Mouse (Mus musculus) kidney, embryonic 16.5 days (tissue): ENCODE measurements around the gene Stpg3. TPM values are rescaled to one million over a fixed set of nuclear protein-coding genes. Genes with fewer than 3 reads are reported as not detected.
A peak's percentile ranks its signal among the peaks of the same experiment; 100 is the strongest.

Experiments used
- ATAC-seq: fragments of 200-750 bp; cut with Nextera tagmentation; 2 replicates; pipeline ENCODE4 v1.8.0; 2017; ENCODE audit warnings: moderate TSS enrichment; ENCODE audit not compliant: low FRiP score, low TSS enrichment
- H3K27ac ChIP-seq: fragments of 300-500 bp; sonication (generic); 2 replicates; pipeline ENCODE4 v1.5.1; 2014; ENCODE audit warnings: low read length
- H3K27me3 ChIP-seq: fragments of 300-500 bp; sonication (generic); 2 replicates; pipeline ENCODE4 v1.6.1; 2014; ENCODE audit warnings: low read length, control low read depth, mixed read lengths; ENCODE audit not compliant: insufficient read depth
- H3K36me3 ChIP-seq: fragments of 300-500 bp; sonication (generic); 2 replicates; pipeline ENCODE4 v1.6.1; 2014; ENCODE audit warnings: low read length, control low read depth, mixed read lengths; ENCODE audit not compliant: insufficient read depth
- H3K4me1 ChIP-seq: fragments of 300-500 bp; sonication (generic); 2 replicates; pipeline ENCODE4 v1.6.1; 2014; ENCODE audit warnings: low read length, control low read depth, mixed read lengths; ENCODE audit not compliant: insufficient read depth
- H3K4me2 ChIP-seq: fragments of 300-500 bp; sonication (generic); replicated peaks from 2 replicates; pipeline ENCODE4 v1.6.1; 2014; ENCODE audit warnings: low read depth, low read length
- H3K4me3 ChIP-seq: fragments of 300-500 bp; sonication (generic); 2 replicates; pipeline ENCODE4 v1.5.1; 2014; ENCODE audit warnings: mild to moderate bottlenecking, low read length
- H3K9ac ChIP-seq: fragments of 300-500 bp; sonication (generic); replicated peaks from 2 replicates; pipeline ENCODE4 v1.6.1; 2014; ENCODE audit warnings: low read length
- H3K9me3 ChIP-seq: fragments of 300-500 bp; sonication (generic); 2 replicates; pipeline ENCODE4 v1.6.1; 2016; ENCODE audit warnings: low read length, control low read depth
- WGBS: fragments of 180-500 bp; shearing (Covaris S2); extraction: QIAGEN DNeasy Blood & Tissue Kit; methylation state at CpG from one replicate; pipeline ENCODE4 v1.1.7; 2014; 5-methylcytosine and 5-hydroxymethylcytosine counted together
- polyA plus RNA-seq: library from polyadenylated mRNA; unstranded; fragments of >200 nt; fragmentation: Nextera tagmentation; extraction: Ambion mirVana; gene quantifications from 2 replicates; pipeline ENCODE4 v1.2.1, GENCODE M21; 2015

Stpg3 gene
- polyA plus RNA-seq, 1 experiment from 2014 or later = 0.82 TPM

DNA sequence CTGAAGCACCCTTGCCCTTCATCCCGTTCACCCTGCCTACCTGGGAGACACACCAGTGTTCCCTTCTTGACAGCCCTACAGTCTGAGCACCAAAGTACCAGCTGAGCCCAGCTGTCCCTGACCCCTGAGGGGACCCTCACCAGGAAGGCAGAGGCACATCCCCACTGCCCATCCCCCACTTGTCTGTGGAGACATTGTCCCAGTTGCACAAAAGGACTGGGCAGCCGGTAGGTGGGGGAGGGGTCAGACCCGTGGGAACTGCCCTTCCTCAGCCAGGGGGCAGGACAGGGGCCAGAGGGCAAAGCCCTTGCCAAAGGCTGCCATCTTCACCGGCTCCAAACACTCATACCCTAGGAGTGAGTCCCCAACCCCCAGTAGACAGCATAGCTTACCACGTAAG lies 44.7 kb downstream of the Stpg3 start:
- 29% methylated on average over 5 of the region's 5 CpGs for WGBS
- H3K4me1 ChIP-seq = peaks cover 59% of the 10 kb centered on the region
- no peaks in the 10 kb centered on the region for H3K27me3 ChIP-seq
- H3K27ac ChIP-seq = no peak overlapping the region
- ATAC-seq = no peak
- H3K9me3 ChIP-seq = no peaks in the 10 kb centered on the region
- no peaks in the 10 kb centered on the region for H3K36me3 ChIP-seq
- H3K9ac ChIP-seq = no peak overlapping the region; the same call in 1 of the 2 replicates
- H3K4me3 ChIP-seq = no peak overlapping the region
- H3K4me2 ChIP-seq = no peak overlapping the region

DNA sequence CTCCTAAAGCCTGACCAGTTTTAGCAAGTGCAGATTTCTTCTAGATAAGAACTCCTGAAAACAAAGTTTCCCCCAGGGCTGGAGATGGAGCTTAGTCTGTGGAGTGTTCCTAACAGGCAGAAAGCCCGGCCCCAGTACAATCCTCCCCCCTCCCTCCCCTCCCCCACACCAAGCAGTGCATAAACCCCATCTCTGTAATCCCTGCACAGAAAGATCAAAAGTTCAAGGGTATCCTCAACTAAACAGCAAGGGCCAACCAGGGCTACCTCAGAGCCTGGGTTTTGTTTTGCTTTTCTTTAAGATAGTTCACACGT lies 45.8 kb downstream of the Stpg3 start:
- ATAC-seq = no peak; the same call in 1 of the 2 replicates
- H3K27ac ChIP-seq = peak overlapping the region; percentile 90
- no peaks in the 10 kb centered on the region for H3K9me3 ChIP-seq
- peak overlapping the region; percentile 87 for H3K4me2 ChIP-seq
- H3K27me3 ChIP-seq = no peaks in the 10 kb centered on the region
- H3K9ac ChIP-seq = peak overlapping the region; percentile 74
- peaks cover 67% of the 10 kb centered on the region for H3K4me1 ChIP-seq
- no peaks in the 10 kb centered on the region for H3K36me3 ChIP-seq
- H3K4me3 ChIP-seq = peak overlapping the region; percentile 52
- WGBS = 24% methylated on average over 2 of the region's 2 CpGs

DNA sequence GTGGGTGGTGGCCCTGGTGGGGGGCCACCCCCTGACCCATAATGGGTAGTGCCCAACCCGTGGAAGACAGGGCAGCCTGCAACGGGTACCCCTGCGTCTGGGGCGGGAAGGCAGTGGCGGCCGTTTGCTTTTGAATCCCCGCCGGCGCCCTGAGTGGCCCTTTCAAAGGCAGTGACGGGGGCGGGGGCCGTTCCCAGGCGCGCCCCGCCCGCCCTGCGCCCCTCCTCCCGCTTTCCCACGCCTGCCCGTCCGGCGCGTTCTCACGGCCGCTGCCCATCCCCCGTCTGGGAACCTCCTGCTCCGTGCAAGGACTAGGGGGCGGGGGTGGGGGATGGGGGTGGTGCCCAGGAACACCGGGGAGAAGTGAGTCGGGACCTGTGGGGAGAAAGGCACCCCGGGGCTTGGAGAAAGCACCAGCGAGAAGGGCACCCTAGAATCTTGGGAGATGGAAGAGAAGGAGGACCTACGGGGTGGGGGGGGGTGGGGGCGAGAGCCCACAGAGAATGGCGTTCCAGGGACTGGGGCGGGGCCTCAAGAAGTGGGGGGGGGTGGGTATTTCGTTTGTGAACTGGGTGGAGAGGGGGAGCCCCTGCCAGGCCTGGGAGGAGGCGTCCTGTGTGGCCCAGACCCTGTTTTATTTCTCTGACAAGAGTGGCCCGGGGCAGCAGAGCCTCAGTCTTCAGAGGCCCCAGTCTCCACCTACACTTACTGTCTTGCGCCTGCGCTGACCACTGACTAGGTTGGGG lies 46.3 kb downstream of the Stpg3 start:
- Histone ChIP-seq H3K4me2 (peak overlapping the region; percentile 87), H3K36me3 (no peaks in the 10 kb centered on the region), H3K9me3 (no peaks in the 10 kb centered on the region), H3K27ac (peak overlapping the region; percentile 90), H3K9ac (peak overlapping the region; percentile 74), H3K4me1 (peaks cover 69% of the 10 kb centered on the region), H3K4me3 (peak overlapping the region; percentile 52), H3K27me3 (no peaks in the 10 kb centered on the region)
- WGBS = under 1% methylated on average over 36 of the region's 41 CpGs
- peak; percentile 72 for ATAC-seq

DNA sequence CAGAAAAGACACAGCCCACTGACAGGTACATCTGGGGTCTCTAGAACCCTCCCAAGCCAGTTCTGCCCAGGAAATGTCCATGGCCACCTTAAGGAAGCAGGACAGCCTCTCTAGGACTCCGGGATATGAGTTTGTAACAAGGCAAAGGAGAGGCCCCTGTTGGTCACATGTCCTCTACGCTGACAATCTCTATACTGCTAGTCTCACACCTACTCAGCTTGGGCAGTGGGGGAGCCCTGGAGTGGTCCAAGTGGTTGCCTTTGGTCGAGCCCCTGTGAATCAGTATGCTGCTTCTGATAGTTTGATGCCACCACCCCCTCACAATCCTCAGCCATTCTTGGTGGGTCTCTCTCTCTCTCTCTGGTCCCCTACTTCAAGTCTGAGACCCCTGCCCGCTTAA lies 47.0 kb downstream of the Stpg3 start:
- H3K36me3 ChIP-seq = no peaks in the 10 kb centered on the region
- H3K4me1 ChIP-seq = peaks cover 69% of the 10 kb centered on the region
- ATAC-seq = peak; percentile 17
- H3K4me3 ChIP-seq = peak overlapping the region; percentile 52
- H3K27ac ChIP-seq = peak overlapping the region; percentile 90
- peak overlapping the region; percentile 87 for H3K4me2 ChIP-seq
- no peaks in the 10 kb centered on the region for H3K27me3 ChIP-seq
- 22% methylated on average over 4 of the region's 4 CpGs for WGBS
- H3K9ac ChIP-seq = peak overlapping the region; percentile 74
- no peaks in the 10 kb centered on the region for H3K9me3 ChIP-seq

Other genes starting within 250 kb of the Stpg3 start
- gene Mrpl41, start 239.5 kb downstream of the Stpg3 start, polyA plus RNA-seq = 109 and 118 TPM in 2 replicates
- 8.4 and 8.7 TPM in 2 replicates for gene Pnpla7, start 238.6 kb downstream of the Stpg3 start, polyA plus RNA-seq
- gene Nsmf, start 160.3 kb downstream of the Stpg3 start, polyA plus RNA-seq = 101 and 103 TPM in 2 replicates
- 8.6 and 10.0 TPM in 2 replicates for gene Entpd8, start 134.3 kb downstream of the Stpg3 start, polyA plus RNA-seq
- 0.39 and 0.65 TPM in 2 replicates for gene Noxa1, start 119.5 kb downstream of the Stpg3 start, polyA plus RNA-seq
- 18.4 and 18.8 TPM in 2 replicates for gene Nrarp, start 33.9 kb downstream of the Stpg3 start, polyA plus RNA-seq
- 16.0 and 16.8 TPM in 2 replicates for gene Tor4a, start 17.8 kb downstream of the Stpg3 start, polyA plus RNA-seq
- gene Nelfb, start 3.1 kb downstream of the Stpg3 start, polyA plus RNA-seq = 131 and 138 TPM in 2 replicates
- gene Fam166a, start 4.1 kb upstream of the Stpg3 start, polyA plus RNA-seq = 0.37 TPM in 1 of 2 replicates, not detected in the other
- 627 and 671 TPM in 2 replicates for gene Tubb4b, start 10.1 kb upstream of the Stpg3 start, polyA plus RNA-seq
- gene Slc34a3, start 19.7 kb upstream of the Stpg3 start, polyA plus RNA-seq = 1.9 and 2.0 TPM in 2 replicates
- 0.55 and 0.69 TPM in 2 replicates for gene Rnf224, start 22.1 kb upstream of the Stpg3 start, polyA plus RNA-seq
- gene Rnf208, start 27.6 kb upstream of the Stpg3 start, polyA plus RNA-seq = 24.0 and 26.3 TPM in 2 replicates
- 0.21 and 0.30 TPM in 2 replicates for gene Cysrt1, start 27.8 kb upstream of the Stpg3 start, polyA plus RNA-seq
- gene AL732309.1, start 32.2 kb upstream of the Stpg3 start, polyA plus RNA-seq = 6.1 and 7.0 TPM in 2 replicates
- gene Tmem203, start 40.8 kb upstream of the Stpg3 start, polyA plus RNA-seq = 24.8 and 25.6 TPM in 2 replicates
- gene Tprn, start 48.0 kb upstream of the Stpg3 start, polyA plus RNA-seq = 12.0 and 12.1 TPM in 2 replicates
- gene Ssna1, start 57.8 kb upstream of the Stpg3 start, polyA plus RNA-seq = 209 and 211 TPM in 2 replicates
- 146 and 152 TPM in 2 replicates for gene Anapc2, start 57.8 kb upstream of the Stpg3 start, polyA plus RNA-seq
- not detected in 2 replicates for gene Tmem210, start 73.5 kb upstream of the Stpg3 start, polyA plus RNA-seq
- not detected in 2 replicates for gene Lrrc26, start 75.3 kb upstream of the Stpg3 start, polyA plus RNA-seq
- gene Grin1, start 104.5 kb upstream of the Stpg3 start, polyA plus RNA-seq = 0.22 and 0.60 TPM in 2 replicates
- 53.7 and 57.5 TPM in 2 replicates for gene Man1b1, start 117.7 kb upstream of the Stpg3 start, polyA plus RNA-seq
- 32.8 and 33.2 TPM in 2 replicates for gene Dpp7, start 141.7 kb upstream of the Stpg3 start, polyA plus RNA-seq
- 38.9 and 49.2 TPM in 2 replicates for gene Uap1l1, start 151.0 kb upstream of the Stpg3 start, polyA plus RNA-seq
- gene Sapcd2, start 157.7 kb upstream of the Stpg3 start, polyA plus RNA-seq = 39.3 and 41.2 TPM in 2 replicates
- gene Entpd2, start 181.2 kb upstream of the Stpg3 start, polyA plus RNA-seq = 5.5 and 6.4 TPM in 2 replicates
- 52.4 and 58.3 TPM in 2 replicates for gene Npdc1, start 184.7 kb upstream of the Stpg3 start, polyA plus RNA-seq
- gene Fut7, start 208.6 kb upstream of the Stpg3 start, polyA plus RNA-seq = not detected in 2 replicates
- gene Abca2, start 214.1 kb upstream of the Stpg3 start, polyA plus RNA-seq = 12.7 and 14.3 TPM in 2 replicates
- 3.9 and 8.5 TPM in 2 replicates for gene Clic3, start 242.2 kb upstream of the Stpg3 start, polyA plus RNA-seq
- 33.8 and 35.9 TPM in 2 replicates for gene Paxx, start 246.5 kb upstream of the Stpg3 start, polyA plus RNA-seq